In the genomic region with DNA sequence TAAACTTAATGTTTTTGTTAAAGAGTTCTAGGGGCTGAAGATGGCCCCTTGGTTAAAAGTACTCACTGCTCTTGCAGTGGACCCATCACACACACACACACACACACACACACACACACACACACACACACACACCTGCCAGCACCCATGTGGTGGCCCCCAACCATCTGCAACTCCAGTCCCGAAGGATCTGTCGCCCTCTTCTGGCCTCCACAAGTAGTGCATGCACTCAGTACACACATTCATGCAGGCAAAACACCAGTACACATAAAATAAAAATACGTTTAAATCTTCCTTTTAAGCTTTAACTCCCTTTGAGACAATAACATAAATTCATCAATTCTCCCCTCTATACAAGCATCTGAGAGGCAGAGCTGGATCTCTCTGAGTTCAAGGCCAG, we compare ENCODE assay signal across 9 mouse cellular contexts. TPM values are rescaled to one million over a fixed set of nuclear protein-coding genes. Genes with fewer than 3 reads are reported as not detected.
DNase-seq lines count a peak whose midpoint lies in the region; ATAC-seq and TF ChIP-seq lines count a peak whose summit lies in the region.
"Had no signal": no experiment of that assay in that cellular context is flagged by ENCODE, and none has a peak within 500 bp of the region (broad histone marks: within the 10 kb centered on the region; RNA-seq: fewer than 3 reads in every experiment).

No protein-coding gene starts in this region.

- 35% methylated on average over 3 of the region's 3 CpGs for WGBS in thymus, adult 2 months

- peak overlapping the region; percentile 69; the same call in 1 of the 2 replicates for H3K27ac ChIP-seq in layer of hippocampus, adult 2 months
- H3K27ac ChIP-seq in thymus, adult 2 months (ENCODE audit: control insufficient read depth, insufficient read depth, low read length), result no peak overlapping the region
- H3K27ac ChIP-seq: midbrain, embryonic 12.5 days had no signal

- peak; percentile 77 for TF ChIP-seq CTCF in layer of hippocampus, adult 2 months (conservative IDR thresholded peaks at IDR 0.05)
- TF ChIP-seq CTCF in thymus, adult 2 months (IDR thresholded peaks at IDR 0.05; ENCODE audit: borderline replicate concordance, control insufficient read depth, extremely low read depth, insufficient read depth, low read length, poor library complexity), result peak; percentile 75; the same call in 1 of the 2 replicates

- no peaks in the 10 kb centered on the region for H3K27me3 ChIP-seq in thymus, adult 2 months (ENCODE audit: control insufficient read depth, insufficient read depth, low read length)

- TF ChIP-seq POLR2A in thymus, adult 2 months (IDR thresholded peaks at IDR 0.05; ENCODE audit: control insufficient read depth, extremely low read depth, insufficient read depth, low read length, poor library complexity), result no peak

- H3K4me1 ChIP-seq in thymus, adult 2 months (replicated peaks; ENCODE audit: control insufficient read depth, insufficient read depth, low read length), result peaks cover 7% of the 10 kb centered on the region; the same call in 1 of the 2 replicates

- DNase-seq in CD4-positive, CD25-positive, alpha-beta regulatory T cell, adult 2 months (ENCODE audit: low read depth, low spot score), result peak; percentile 63
- peak in 1 of 2 experiments; percentile 54 for DNase-seq in layer of hippocampus, adult 2 months (ENCODE audit: low spot score in 2 of 2)
- no peak for DNase-seq in layer of hippocampus, postnatal 36 days
- peak; percentile 65 for DNase-seq in ES-CJ7 (ENCODE audit: low read depth, low spot score)
- DNase-seq in cerebellum, postnatal 25 days, result peak; percentile 62 to 79
- peak; percentile 46 to 54 for DNase-seq in layer of hippocampus, postnatal 14 days (ENCODE audit: low spot score in 2 of 2)
- DNase-seq in thymus, adult 2 months, result peak; percentile 53

- ATAC-seq in CD4-positive, CD25-positive, alpha-beta regulatory T cell, adult 4 months, result no peak

- H3K36me3 ChIP-seq in thymus, adult 2 months (ENCODE audit: control insufficient read depth, insufficient read depth, low read length), result no peaks in the 10 kb centered on the region
- H3K36me3 ChIP-seq: midbrain, embryonic 12.5 days had no signal

- H3K4me3 ChIP-seq in layer of hippocampus, adult 2 months, result no peak overlapping the region
- no peak overlapping the region for H3K4me3 ChIP-seq in thymus, adult 2 months (ENCODE audit: control insufficient read depth, insufficient read depth, low read length)
- H3K4me3 ChIP-seq: midbrain, embryonic 12.5 days had no signal

RNA-seq across cellular contexts. Expression of gene Ralgps1, which starts 23.7 kb away (rescaled TPM):
- 10 to 100 TPM in 1 of 2 experiments, 1 to 10 TPM in 1; 7.2 to 14.4 TPM for polyA plus RNA-seq in CD4-positive, CD25-positive, alpha-beta regulatory T cell, adult 4 months (2017; shearing (Covaris generic))
- total RNA-seq in layer of hippocampus, adult 2 months (2021), result 10 to 100 TPM; 68.2 TPM
- total RNA-seq in layer of hippocampus, postnatal 36 days (2021), result 10 to 100 TPM; 60.2 to 72.7 TPM
- total RNA-seq in layer of hippocampus, postnatal 14 days (2021), result 10 to 100 TPM; 63.8 to 64.1 TPM
- 18.8 and 20.4 TPM in 2 replicates for polyA plus RNA-seq in thymus, adult 2 months (2012; rRNA removed)

Comparison
In these comparisons a context has a peak if more than half of its experiments do, and no peak if none do; other contexts are left out.
1. DNase-seq: peak in CD4-positive, CD25-positive, alpha-beta regulatory T cell, adult 2 months (single experiment), ES-CJ7 (single experiment), cerebellum, postnatal 25 days (2 of 2), layer of hippocampus, postnatal 14 days (2 of 2) and thymus, adult 2 months (single experiment); none in layer of hippocampus, postnatal 36 days (0 of 2).